Mouse (Mus musculus) layer of hippocampus, adult 9-11 months (tissue): Measurements from ENCODE around the gene Kat6b.

Experiments used
- DNase-seq: peaks from one replicate; pipeline ENCODE4 v3.0.0; 2022

Kat6b gene

GRCm38 (mm10) chr14:21720430-21721205 is 239.4 kb downstream of the Kat6b start:
- DNase-seq, result no peak
